Mouse (Mus musculus) v-Abl transformed pro-B cells (cell line): Measurements from ENCODE around the gene Six2.
"Not testable (repeated sequence)": the region's sequence is repeated elsewhere in the genome, so short reads cannot be mapped to it uniquely, and the experiment has no call there.

Experiments
- in situ Hi-C, 2 experiments: fragments of 400-800 bp; cut with MboI; formaldehyde crosslinking; loops; one replicate each; pipeline ENCODE4 v1.15.1; 2025; ENCODE audit not compliant: unreplicated experiment in 2 of 2

The Six2 gene

GRCm38 (mm10) chr17:85690969-85691335 lies 2.9 kb upstream of the Six2 start:
- in situ Hi-C loops = no loop called here

- in situ Hi-C loops = no loop called here
These were observed 2.4 kb upstream of the Six2 start for GRCm38 (mm10) chr17:85690323-85690968.

- in situ Hi-C loops = no loop called here
These were observed 1.8 kb upstream of the Six2 start for GRCm38 (mm10) chr17:85689807-85690319.

GRCm38 (mm10) chr17:85688911-85689806 lies 1.1 kb upstream of the Six2 start:
- in situ Hi-C loops = no loop called here

GRCm38 (mm10) chr17:85687421-85688235 lies 446 bp downstream of the Six2 start:
- in situ Hi-C loops = no loop called here

GRCm38 (mm10) chr17:85686476-85687420 lies 1.3 kb downstream of the Six2 start:
- in situ Hi-C loops = no loop called here

- in situ Hi-C loops = no loop called here
These were observed 2.3 kb downstream of the Six2 start for GRCm38 (mm10) chr17:85685689-85686281.

GRCm38 (mm10) chr17:85684841-85685688 lies 3.0 kb downstream of the Six2 start:
- in situ Hi-C loops = no loop called here

- in situ Hi-C loops = not testable (repeated sequence)
These were observed 3.6 kb downstream of the Six2 start for GRCm38 (mm10) chr17:85684436-85684835.

GRCm38 (mm10) chr17:85683984-85684307 lies 4.1 kb downstream of the Six2 start:
- in situ Hi-C loops = no loop called here

- in situ Hi-C loops = no loop called here
These were observed 4.7 kb downstream of the Six2 start for GRCm38 (mm10) chr17:85683111-85683983.

- in situ Hi-C loops = no loop called here
These were observed 5.8 kb downstream of the Six2 start for GRCm38 (mm10) chr17:85682181-85682710.

- in situ Hi-C loops = no loop called here
These were observed 6.3 kb downstream of the Six2 start for GRCm38 (mm10) chr17:85681741-85682140.

- in situ Hi-C loops = no loop called here
These were observed 7.1 kb downstream of the Six2 start for GRCm38 (mm10) chr17:85680851-85681550.

- in situ Hi-C loops = no loop called here
These were observed 7.8 kb downstream of the Six2 start for GRCm38 (mm10) chr17:85680116-85680850.

- in situ Hi-C loops = no loop called here
These were observed 8.4 kb downstream of the Six2 start for GRCm38 (mm10) chr17:85679651-85680050.
